Mouse (Mus musculus) heart, adult 9 months (tissue): Measurements from ENCODE around the gene Itgae.

ENCODE experiments used
- DNase-seq, 2 experiments: peaks; one replicate each; pipeline ENCODE4 v3.0.0; 2022; ENCODE audit warnings: low spot score in 2 of 2

Itgae gene

GRCm38 (mm10) chr11:73090283-73090682 lies at the start of gene Itgae:
Gene Itgae, plus strand, starts transcription at chr11:73090583.
- DNase-seq: no peak

DNA sequence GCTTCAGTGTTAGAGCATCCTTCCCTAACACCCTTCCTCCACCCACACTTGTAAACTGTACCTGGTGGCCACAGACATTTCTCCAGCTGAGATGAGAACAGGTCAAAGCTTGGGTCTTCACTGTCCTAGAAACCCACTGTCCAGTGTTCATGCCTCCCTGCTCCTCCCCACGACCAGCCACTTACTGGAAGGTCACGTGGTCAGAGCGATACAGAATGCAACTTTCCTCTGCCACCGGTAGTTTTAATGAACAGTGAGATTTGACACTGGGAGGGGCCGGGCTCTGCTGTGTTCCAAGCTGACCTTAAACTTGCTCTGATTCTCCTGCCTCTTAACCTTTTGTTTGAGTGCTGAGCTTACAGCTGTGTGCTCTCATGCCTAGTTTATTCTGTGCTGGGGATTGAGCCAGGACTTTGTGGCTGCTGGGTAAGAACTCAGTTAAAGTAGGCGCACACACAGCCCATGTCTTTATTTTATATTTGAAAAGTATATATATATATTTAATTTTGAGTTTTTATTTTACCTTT lies 46.1 kb upstream of the Itgae start:
- no peak for DNase-seq

DNA sequence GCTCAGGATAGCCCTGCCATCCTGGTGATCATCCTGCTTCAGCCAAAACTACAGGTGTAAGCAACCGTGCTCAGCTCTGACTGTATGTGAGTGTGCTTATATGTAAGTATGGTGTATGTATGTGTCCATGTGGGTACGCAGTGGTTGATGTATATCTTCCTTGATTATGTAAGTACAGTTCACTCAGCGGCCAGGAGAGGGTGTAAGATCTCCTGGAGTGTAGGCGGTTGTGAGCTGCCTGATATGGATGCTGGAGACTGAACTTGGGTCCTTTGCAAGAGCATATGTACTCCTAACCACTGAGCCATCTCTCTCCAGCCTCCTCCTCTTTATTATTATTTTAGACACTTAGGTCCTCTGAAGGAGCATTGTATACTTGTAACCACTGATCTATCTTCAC lies 45.6 kb upstream of the Itgae start:
- no peak for DNase-seq

GRCm38 (mm10) chr11:73047542-73047996 lies 42.8 kb upstream of the Itgae start, which contains the start of gene Ncbp3:
Gene Ncbp3, plus strand, starts transcription at chr11:73047783.
- DNase-seq: peak; percentile 93 to 95

- no peak for DNase-seq
Observed at GRCm38 (mm10) chr11:73048030-73048876, 42.1 kb upstream of the Itgae start.

DNA sequence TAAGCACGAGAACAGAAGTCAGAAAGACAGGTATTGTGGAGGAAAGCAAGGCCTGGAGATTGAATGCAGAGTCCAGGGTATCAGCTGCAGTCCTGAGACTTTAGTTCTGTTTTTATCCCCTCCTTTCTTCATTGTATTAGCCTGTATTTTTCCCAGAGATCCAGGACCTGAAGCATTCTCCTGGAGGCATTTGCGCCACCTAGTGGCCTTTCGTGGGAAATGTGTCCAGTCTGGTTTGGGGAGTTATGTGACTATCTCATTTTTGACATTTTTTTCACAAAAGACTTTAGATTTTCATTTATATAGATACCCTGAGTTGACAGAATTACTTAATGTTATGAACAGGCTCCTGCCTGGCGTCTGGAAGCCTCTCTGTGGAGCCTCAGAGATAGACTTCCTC lies 41.0 kb upstream of the Itgae start:
- peak; percentile 35 to 70 for DNase-seq

GRCm38 (mm10) chr11:73052795-73053194 lies 37.6 kb upstream of the Itgae start:
- no peak for DNase-seq

GRCm38 (mm10) chr11:73057701-73058100 lies 32.7 kb upstream of the Itgae start:
- DNase-seq: no peak

DNA sequence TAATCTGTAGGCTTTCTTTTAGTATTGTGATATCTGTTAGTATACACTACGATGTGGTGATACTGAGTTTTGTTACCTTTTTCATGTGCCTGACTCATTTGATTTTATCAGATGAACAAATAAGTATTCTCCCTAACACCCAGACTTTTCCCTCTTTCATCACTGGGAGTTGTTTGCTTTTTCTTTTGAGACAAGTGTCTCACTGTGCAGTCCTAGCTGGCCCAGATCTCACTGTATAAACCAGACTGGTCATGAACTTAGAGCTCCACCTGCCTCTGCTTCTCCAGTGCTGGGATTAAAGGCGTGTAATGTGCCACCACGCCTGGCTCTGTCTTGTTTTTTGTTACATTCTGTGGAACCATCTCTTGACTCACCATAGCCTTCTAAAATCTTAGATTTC lies 30.8 kb upstream of the Itgae start:
- DNase-seq: no peak

GRCm38 (mm10) chr11:73061413-73061812 lies 29.0 kb upstream of the Itgae start:
- DNase-seq: no peak

- no peak for DNase-seq
Observed at GRCm38 (mm10) chr11:73071839-73072238, 18.5 kb upstream of the Itgae start.

GRCm38 (mm10) chr11:73076295-73076694 lies 14.1 kb upstream of the Itgae start:
- DNase-seq: no peak

DNA sequence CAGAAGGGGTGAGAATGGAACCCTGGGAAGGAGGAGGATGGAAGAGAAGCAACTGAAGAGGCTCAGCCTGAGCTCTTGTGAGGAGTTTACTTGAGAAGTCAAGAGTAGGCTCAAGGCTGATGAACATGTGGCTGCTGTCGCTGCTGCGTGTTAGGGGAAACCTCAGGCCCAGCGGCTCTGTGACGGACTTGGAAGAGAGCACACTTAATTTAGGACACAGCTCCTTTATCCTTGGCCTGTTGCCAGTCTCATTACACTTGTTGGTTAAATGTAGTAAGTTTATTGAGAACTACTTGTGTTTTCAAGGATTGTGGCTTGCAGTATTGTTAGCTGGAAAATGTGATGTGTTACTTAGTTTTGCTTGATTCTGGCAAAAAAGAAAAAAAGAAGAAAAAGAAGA lies 13.7 kb upstream of the Itgae start:
- DNase-seq: no peak

DNA sequence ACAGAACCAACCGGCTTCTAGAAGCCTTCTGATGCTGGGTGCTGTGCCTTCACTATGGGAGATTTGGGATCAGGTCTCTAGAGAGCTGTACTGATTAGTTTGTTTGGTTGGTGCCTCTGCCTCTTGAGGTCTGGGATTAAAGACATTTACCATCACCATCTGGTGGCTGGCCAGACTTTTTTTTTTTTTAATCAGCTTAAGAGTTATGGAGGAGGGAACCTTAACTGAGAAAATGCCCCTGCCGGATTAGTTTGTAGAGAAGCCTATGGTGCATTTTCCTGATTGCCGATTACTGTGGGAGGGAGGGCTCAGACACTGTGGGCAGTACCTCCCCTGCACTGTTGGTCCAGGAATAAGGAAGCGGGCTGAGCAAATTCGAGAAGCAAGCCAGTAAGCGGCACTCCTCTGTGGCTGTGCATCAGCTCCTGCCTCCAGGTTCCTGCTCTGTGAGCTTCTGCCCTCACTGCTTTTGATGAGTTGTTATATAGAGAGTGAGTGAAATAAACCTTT lies 13.1 kb upstream of the Itgae start:
- no peak for DNase-seq

- DNase-seq: no peak
Observed at GRCm38 (mm10) chr11:73078615-73079014, 11.8 kb upstream of the Itgae start.

GRCm38 (mm10) chr11:73080306-73080705 lies 10.1 kb upstream of the Itgae start:
- no peak for DNase-seq

DNA sequence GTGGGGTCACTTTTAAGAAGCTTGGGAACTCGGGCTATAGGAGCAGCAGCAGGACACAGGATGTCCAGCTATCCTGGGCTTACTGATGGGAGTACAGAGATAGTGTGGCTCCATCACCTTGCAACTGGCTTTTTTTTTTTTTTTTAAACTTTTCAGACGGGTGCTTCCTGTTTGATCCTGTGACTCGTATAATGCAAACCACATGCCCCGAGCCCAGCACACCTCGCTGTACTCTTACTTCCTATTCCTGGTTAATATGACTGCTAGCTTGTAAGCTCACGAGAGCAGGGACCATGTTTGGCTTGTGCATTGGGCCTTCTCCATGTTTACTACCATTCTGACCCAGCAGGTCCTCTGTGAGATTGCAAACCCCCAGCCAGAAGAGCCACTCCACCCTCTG lies 6.1 kb upstream of the Itgae start:
- DNase-seq: no peak

- DNase-seq: no peak
Observed at GRCm38 (mm10) chr11:73084804-73085231, 5.6 kb upstream of the Itgae start.

- DNase-seq: no peak
Observed at GRCm38 (mm10) chr11:73085391-73085790, 5.0 kb upstream of the Itgae start.

GRCm38 (mm10) chr11:73087700-73088480 lies 2.5 kb upstream of the Itgae start:
- DNase-seq: no peak

DNA sequence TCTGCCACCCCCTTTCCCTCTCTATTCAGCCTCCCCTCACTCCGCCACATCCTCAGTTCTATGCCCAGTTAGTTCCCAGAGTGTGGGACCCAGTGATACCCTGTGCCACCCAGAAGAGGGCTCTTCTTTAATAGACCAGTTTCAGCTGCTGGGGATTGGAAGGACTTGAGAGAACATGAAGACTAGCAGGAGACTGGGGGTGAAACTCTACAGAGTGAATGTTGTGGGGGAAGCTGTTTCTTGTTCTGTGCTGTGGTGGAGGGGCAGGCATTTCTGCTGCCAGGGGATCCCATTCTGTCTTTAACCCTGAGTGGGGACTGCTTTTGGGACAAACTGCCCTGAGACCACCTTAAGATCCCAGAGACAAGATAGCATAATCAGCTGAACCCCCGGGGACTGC lies 443 bp downstream of the Itgae start:
- DNase-seq: no peak

DNA sequence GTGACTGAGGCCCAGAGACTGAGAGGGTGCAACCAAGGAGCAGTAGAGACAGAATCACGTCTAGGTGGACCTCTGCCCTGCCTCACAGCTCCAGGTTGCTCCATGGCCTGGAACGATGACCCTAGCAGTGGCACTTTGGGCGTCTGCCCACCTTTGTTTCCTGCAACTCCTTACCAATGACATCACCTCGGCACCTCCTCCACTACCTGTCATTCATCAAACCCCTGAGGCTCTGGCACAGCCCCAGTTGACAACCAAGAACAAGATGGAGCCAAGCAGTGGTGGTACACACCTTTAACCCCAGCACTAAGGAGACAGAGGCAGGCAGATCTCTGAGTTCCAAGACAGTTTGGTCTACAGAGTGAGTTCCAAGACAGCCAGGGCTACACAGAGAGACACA lies 1.7 kb downstream of the Itgae start:
- DNase-seq: no peak
